Mouse (Mus musculus): Measurements from ENCODE around the gene Kcnh2.

The Kcnh2 gene

DNA sequence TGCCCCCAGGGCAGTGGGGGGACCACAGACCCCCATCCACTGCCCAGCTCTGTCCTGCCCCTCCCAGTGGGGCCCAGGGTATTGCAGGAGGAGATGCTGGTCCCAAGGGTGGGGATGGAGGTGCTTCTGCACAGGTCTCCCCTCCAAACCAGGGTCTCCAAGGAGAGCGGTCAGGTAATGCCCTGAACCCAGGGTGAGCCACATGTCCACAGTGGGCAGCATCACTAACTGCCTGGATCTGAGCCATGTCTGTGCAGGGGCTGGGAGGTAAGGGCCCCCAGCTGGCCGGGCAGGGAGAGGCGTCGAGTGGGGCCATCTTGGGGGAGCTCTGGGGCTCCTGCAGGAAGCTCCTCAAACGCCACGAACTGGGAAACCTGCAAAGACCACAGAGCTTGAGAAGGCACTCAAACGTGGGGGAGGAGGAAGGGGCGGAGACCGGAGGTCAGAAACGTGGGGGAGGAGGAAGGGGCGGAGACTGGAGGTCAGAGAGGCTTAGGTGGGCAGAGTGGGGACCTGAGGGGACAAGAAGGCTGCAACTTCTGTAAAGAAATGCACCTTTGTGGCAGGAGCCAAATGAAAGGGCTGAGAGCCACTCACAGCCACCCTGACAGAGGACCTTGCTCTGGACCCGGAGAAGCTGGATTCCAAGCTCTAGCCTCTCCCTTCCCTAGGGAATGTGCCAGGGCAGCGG lies 31.5 kb downstream of the Kcnh2 start:
- DNase-seq (ENCODE audit: low read depth, low spot score) = no peak

DNA sequence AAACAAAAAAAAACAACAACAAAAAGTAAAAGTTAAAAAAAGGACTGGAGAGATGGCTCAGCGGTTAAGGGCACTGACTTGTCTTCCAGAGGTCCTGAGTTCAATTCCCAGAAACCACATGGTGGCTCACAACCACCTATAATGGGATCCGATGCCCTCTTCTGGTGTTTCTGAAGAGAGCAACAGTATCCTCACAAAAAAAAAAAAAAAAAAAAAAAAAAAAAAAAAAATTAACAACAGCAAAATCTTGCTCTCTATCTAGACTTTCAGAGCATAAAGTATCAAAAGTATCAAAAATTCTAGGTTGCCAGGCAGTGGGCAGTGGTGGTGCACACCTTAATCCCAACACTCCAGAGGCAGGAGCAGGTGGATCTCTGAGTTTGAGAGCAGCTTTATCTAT lies 42.2 kb downstream of the Kcnh2 start:
- DNase-seq (ENCODE audit: low read depth, low spot score) = no peak

DNA sequence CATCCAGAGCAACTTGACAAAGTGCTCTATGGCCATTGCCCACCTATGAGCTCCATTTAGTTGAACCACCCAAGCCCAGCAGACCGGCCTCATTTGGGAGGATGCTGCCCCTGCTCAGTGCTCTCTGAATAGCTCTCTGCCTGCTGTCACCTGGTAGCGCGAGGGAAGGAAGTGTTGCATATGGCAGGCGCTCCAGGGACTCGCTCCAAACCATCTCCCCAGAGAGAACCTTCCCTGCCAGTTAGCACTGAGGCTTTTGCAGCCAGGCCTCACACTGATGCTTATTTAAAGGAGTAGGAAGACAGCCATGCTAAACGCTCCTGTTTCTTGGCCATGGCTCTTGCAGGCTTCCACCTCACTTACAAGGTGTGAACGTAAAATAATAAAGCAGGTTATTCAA lies 42.8 kb downstream of the Kcnh2 start:
- no peak for DNase-seq (ENCODE audit: low read depth, low spot score)

DNA sequence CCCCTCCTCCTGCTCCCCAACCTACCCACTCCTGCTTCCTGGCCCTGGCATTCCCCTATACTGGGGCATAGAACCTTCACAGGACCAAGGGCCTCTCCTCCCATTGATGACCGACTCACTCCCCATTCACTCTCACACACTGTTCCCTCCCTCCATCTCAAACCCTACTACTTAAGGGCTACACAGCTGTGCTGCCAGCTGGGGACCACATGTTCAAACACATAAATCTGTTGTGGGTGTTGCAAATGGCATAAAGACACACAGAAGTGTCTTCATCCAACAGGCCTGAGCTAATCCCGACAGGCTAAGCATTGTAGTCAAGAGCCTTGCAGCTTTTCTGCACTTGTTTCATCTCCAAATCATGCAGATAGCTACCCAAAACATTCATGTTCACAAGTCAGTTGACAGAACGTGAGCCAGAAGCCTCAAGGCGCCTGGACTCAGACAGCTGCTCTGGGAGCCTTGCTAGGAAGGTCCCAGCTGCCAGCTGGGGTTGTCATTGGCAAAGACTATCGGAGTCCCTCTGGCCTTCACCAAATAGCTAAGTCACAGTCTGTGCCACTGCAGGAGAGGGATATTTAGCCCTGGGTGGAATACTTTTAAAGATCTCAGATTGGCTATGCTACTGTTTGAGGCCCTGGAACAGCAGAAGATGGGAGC lies 44.2 kb downstream of the Kcnh2 start:
- DNase-seq (ENCODE audit: low read depth, low spot score) = no peak

DNA sequence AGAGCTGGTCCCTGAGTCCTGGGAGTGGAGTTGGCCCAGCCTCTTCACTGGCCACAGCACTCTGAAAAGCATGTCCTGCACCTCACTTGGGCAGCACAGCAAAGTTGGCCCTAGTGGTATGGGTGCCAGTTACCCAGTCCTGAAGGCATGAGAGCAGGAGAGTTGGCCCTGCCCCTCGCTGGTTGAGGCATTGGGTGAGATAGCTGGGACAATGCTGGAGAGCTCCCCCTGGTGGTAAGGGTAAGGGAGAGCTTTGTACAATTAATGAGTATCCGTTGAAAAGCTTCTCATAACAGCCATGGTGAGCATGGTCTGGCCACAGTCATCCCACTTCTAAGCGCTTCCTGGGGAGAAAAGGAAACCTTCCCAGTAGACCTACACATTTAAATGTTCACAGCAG lies 48.2 kb downstream of the Kcnh2 start:
- DNase-seq (ENCODE audit: low read depth, low spot score) = no peak

DNA sequence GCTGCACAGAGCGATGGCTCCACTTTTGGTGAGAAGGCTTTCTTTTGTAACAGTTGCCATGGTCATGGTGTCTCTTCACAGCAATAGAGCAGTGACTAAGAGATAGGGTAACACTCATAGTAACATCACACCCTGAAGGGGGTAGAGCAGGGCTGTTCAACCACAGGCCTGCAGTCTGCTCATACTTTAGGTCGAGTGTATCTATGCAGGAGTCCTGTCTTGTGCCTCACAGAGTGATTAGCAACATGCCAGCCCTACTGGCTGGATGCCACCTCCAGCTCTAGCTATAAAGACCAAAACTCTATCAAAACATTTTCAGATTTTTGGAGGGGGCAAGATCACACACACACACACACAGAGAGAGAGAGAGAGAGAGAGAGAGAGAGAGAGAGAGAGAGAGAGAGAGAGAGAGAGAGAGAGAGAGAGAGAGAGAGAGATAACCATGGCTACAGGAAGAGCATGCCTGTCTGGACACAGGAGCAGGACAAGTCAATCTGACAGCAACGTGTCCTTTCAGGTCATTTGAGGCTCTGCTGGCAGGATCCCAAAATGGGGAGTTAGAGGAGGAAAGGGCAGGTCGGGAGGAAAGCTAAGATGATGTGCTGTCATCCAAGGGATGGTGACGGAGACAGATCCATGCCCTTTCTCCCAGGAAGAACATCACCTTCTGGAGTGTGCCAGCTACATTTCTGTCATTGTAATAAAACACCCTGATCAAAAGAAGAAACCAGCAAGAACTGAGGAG lies 51.4 kb downstream of the Kcnh2 start:
- DNase-seq (ENCODE audit: low read depth, low spot score) = no peak

DNA sequence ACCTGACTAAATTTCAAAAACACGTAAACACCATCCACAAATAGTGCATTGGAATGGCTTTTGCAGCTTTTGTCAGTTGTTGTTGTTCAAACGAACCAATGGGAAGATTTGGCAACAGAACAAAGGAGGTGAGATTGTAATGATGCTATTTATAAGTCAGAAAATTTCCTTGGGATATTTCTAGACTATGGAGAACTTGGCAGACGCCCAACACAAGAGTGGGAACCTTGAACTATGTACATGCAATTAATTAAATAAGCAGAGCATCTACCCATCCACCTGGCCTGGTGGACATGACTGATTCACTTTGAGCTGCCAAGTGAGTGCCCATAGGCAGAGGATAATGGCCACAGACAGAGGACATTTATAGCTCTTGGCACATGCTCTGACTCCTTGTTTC lies 59.5 kb downstream of the Kcnh2 start:
- no peak for DNase-seq (ENCODE audit: low read depth, low spot score)

DNA sequence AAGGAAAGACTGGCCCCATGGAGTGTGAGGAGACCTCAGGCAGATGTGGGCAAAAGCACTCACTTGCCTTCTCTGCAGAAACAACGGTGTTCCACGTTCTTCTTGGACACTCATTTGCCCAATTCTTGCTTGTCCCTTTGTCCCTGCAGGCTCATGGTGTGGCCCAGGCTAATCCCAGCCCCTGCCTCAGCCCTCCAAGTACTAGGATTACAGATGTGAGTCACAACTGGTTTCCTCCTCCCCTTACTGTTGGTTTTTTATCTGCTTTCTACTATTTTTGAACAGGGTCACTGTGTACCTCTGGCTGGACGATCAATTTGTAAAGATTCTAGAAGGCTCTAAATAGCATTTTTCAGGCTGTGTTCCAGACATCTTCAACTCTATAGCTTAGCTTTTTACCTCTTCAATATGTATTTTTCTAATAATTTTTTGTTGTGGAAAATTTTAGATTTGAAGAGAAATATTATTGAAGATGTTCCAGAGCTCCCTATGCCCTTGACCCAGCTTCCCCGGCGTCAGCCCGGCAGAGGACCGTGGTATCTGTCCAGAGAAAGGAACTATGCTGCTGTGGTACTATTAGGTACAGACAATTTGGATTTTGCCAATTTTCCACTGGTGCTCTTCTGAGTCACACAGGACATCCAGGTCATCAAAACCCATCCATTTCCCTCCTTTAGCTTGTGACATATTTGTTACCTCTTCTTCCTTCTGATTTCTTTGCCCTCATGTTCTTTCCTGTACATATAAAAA lies 65.0 kb downstream of the Kcnh2 start:
- DNase-seq (ENCODE audit: low read depth, low spot score) = no peak

DNA sequence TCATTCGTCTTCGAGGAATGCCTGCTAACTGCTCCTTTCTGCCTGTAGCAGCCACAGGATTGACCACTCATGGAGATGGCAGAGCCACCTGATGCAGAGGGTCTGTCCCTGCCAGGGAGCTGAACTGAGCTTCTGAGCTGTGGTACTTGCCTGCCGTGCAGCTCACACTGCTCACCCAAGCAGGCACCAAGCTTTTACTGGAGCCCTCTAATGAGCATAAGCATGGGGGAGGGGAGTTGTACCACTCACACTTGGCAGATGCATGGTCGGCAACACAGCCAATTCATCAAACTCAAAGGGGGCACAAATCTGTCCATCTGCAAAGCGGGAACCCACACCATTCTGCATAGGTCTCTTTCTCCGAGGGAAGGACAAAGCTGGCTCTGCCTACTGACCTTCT lies 67.3 kb downstream of the Kcnh2 start:
- no peak for DNase-seq (ENCODE audit: low read depth, low spot score)

DNA sequence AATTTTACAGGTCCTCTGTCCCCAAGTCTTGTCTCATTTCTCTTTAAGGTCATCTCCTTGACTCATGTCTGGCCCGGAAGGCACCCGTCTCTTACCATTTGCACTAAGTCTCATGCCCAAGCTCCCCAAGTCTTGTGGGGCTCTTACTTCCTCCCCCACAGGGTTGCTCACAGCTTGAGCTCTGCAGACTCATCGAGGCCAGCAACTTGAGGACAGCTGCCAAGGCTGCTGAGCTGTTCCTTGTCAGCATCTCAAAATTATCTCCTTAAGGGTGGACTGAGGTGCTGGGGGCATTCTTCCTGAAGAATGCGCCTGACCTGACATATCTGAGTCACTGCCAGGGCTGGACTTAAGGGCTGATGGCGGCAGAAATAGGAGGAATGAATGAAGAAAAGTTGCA lies 68.2 kb downstream of the Kcnh2 start:
- DNase-seq (ENCODE audit: low read depth, low spot score) = no peak

DNA sequence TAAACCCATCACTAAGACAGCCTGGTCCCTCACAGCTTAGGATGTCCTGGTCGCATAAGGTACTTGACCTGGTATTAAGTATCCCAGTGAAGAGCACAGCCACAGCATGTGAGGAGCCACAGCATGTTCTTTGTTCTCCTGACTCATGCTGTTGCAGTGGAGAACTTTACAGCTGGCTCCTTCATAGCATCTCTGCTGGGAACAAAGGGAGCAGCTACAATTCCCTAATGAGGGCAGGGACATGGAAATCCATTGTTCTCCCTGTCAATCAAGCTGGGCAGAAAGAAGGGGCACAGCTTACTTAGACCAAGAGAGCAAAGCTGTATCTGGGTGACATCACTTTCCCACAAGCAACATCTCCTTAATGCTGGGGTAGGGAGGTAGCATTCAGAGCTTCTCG lies 70.9 kb downstream of the Kcnh2 start:
- DNase-seq (ENCODE audit: low read depth, low spot score) = no peak

DNA sequence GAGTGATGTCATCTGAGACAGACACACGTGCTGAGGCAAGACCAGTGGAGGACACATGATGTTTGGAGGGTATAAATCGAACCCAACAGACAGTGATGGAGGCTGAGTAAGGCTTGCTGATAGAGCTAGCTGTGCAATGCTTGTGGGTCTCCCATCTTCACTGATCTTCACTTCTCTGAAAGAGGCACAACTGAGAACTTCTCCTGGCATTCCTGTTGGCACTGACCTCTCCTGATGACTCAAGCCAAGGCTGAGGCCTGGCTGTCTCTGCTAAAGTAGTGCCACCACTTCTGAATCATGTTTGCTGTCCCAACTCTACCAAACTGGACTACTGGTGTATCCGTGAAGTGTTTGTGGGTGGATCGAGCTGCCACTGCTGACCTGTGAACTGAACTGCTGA lies 71.9 kb downstream of the Kcnh2 start:
- no peak for DNase-seq (ENCODE audit: low read depth, low spot score)

DNA sequence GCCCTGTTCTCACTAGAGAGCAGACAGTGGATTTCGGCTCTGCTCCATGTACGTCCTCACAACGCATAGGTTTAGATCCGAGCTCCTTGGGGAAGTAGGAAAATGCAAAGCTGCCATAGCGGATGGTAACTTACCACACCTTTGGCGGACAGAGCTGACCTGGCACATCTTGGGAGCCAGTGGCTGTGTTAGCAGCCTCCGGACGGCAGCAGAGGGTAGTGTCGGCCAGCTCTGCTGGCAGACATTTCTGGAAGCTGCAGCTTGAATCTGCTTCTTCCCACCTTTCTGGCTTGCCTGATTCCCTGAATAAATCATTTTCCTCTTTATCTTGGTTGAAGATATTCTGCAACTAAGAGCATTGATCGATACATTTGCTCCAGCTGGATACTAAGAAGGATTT lies 73.2 kb downstream of the Kcnh2 start:
- DNase-seq (ENCODE audit: low read depth, low spot score) = no peak

DNA sequence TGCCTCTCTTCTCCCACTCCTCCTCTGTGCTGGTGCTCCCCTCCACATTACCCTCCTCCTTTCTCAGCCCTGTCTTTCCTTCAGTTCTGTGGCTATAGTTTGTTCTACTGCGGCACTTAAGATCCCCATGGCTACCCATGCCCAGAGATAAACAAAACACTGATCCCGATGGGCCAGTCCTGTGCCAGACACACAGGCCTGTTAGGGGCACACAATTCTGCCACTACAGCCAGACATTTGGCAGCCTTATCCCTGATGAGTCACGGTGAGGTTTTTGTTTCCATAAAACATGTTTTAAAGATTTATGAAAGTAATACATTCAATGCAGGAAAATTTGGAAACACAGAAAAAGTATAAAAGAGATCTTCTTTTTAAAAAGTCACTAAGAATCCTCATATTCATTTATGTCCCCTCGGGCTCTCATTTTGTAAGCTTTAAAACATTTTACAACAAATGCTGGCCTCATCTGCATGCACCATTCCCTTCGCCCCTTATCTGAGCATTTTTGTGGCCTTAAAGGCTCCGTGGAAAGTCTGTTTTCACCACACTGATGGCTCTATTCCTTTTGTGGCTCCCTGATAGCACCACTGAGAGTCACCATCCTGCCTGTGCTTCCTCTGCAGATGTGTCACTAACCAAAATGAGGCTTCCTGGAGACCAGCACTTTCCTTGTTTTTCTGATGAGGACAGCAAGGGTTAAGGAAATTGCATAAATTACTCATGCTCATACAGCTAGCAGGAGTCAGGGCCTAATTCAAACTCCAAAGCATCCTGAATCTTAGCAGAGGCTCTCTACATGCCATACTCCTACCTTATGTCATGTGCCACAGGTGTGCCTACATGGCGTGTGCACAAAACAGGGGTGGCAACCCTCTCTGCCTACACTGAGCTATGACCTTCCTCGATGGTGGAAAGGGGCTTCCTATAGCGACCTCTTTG lies 77.5 kb downstream of the Kcnh2 start:
- DNase-seq (ENCODE audit: low read depth, low spot score) = no peak

DNA sequence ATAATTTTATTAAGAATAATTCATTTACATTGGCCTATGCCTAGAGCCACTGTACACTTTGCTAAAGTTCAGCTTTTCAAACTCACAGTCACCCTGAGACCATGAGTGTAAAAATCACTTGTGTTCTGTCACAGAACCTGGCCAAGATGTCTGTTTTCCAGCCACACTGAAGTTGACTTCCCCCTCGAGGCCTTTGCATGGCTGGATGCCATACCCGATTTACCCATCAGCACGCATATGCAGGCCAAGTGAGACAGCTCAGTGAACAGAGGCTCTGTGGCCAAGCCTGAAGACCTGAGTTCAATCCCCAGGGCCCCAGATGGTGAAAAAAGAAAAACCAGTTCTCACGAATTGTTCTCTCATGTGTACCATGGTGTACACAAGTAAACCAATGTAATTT lies 80.5 kb downstream of the Kcnh2 start:
- DNase-seq (ENCODE audit: low read depth, low spot score) = no peak

All from brain, embryonic 18.5 days (tissue).